Mouse (Mus musculus): ENCODE results near the gene Sgk1.
A peak's percentile ranks its signal among the peaks of the same experiment; 100 is the strongest.

Sgk1 gene

DNA sequence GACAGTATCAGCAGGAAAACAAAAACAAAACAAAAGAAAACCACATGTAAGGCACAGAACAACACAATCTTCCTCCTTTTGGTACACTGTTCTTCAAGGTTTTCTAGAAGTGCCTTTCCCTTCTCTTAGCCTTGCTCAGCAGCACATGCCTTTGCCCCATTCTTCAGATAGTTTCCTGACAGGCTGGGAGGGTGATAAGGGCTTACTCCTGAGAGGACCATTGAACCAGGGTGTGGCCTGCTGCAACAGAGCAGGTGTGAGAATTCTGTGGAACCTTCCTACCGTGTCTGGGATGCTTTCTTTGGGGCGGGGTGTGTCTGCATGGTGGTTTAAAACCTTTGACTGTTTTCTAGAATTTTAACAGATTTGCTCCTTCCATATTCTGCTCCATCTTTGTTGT lies 79.1 kb downstream of the Sgk1 start:
- DNase-seq (ENCODE audit: extremely low read depth, insufficient read length, low spot score) = no peak

- DNase-seq (ENCODE audit: extremely low read depth, insufficient read length, low spot score) = no peak
Observed at GRCm38 (mm10) chr10:21963005-21963404, 81.0 kb downstream of the Sgk1 start.

DNA sequence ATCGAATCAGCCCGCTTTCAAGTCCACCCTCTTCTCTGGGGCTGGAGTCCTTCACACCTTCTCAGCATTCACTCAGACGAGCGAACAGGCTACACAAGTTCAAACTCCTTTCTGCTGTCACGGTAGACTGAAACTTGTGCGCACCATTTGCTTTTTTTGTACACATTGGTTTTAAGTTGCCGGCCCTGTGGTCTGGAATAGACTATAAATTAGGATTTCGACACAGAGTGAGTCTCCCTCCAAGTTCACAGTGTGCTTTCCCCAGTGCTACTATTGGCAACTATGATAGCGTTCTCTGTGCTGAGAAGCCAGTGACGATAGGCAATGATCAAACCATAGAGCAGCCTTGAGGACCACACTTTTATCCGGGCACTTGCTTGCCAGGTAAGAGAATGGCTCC lies 91.7 kb downstream of the Sgk1 start:
- no peak for DNase-seq (ENCODE audit: extremely low read depth, insufficient read length, low spot score)

DNA sequence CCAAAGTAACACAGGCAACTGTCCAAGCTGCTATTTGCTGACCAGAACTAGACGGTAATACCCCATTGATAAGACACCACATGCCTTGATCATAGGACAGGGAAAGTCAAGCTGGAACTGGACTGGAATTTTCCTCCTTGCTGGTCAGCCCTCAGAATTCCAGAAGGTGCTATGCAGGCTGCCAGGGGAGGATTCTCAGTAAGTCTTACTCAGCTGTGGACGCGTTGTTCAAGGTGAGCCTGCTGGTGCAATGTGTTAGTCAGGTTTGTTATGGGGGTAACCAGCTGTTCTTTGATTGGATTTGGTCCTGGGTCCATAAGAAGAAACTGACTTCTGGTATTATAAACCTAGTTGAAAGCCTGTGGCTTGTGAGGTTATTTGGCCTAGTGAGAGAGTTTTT lies 92.8 kb downstream of the Sgk1 start:
- no peak for DNase-seq (ENCODE audit: extremely low read depth, insufficient read length, low spot score)

DNA sequence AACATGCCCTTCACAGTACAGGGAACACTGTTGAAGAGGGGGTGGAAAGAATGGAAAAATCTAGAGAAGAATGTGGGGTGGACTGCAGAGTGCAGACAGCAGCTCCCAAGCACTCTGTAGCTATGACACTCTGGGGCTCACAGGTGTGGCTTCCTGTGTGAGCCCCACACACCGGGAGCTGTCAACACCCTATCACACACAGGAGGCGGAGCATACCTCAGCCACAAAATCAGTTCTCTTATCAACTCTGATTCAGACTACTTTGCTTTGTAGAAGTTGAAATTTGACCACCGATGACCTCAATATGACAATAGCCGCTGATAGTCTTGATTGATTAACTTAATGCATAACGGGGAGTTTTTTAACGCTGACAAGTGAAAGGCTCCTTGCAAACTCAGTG lies 93.4 kb downstream of the Sgk1 start:
- DNase-seq (ENCODE audit: extremely low read depth, insufficient read length, low spot score) = no peak

- no peak for DNase-seq (ENCODE audit: extremely low read depth, insufficient read length, low spot score)
Observed at GRCm38 (mm10) chr10:21976253-21976652, 94.3 kb downstream of the Sgk1 start.

GRCm38 (mm10) chr10:21978421-21978820 lies 96.4 kb downstream of the Sgk1 start:
- no peak for DNase-seq (ENCODE audit: extremely low read depth, insufficient read length, low spot score)

- DNase-seq (ENCODE audit: extremely low read depth, insufficient read length, low spot score) = no peak
Observed at GRCm38 (mm10) chr10:21979286-21979965, 97.4 kb downstream of the Sgk1 start.

- no peak for DNase-seq (ENCODE audit: extremely low read depth, insufficient read length, low spot score)
Observed at GRCm38 (mm10) chr10:21980780-21981435, 98.9 kb downstream of the Sgk1 start.

DNA sequence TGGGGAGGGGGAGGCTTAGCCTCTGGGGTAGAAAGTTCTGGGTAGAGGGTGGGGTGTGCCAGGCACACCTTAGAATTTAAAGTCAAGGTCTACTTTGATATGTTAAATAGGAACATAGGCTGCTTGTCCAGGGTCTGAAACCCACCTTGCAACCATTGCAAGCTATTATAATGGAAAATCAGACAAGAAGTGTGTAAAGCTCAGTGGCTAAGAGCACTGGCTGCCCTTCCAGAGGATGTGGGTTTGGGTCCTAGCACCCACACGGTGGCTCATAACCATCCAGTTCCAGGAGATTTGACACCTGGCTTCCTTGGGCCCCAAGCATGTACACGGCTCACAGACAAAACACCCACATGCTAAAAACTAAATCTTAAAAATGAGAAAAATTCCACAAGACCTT lies 100.3 kb downstream of the Sgk1 start:
- no peak for DNase-seq (ENCODE audit: extremely low read depth, insufficient read length, low spot score)

DNA sequence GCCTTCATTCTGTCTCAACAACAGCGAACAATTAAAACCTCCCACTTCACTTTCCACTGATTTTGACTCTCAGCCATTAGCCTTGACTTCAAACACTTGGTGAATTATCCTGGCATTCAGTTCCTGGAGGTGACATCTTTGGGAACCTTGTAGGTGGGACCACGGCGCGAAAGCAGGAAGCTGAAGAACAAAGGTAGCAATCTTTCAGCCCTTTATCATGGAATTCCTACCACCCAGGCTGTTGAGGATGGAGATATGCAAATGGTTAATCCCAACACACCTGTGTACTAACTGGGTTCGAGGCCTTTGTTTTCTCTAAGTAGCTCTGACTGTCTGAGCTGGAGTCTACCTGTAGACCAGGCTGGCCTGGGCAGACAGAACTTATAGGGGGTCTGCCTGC lies 106.5 kb downstream of the Sgk1 start:
- no peak for DNase-seq (ENCODE audit: extremely low read depth, insufficient read length, low spot score)

GRCm38 (mm10) chr10:21991351-21991840 lies 109.4 kb downstream of the Sgk1 start:
- DNase-seq (ENCODE audit: extremely low read depth, insufficient read length, low spot score) = peak; percentile 79

DNA sequence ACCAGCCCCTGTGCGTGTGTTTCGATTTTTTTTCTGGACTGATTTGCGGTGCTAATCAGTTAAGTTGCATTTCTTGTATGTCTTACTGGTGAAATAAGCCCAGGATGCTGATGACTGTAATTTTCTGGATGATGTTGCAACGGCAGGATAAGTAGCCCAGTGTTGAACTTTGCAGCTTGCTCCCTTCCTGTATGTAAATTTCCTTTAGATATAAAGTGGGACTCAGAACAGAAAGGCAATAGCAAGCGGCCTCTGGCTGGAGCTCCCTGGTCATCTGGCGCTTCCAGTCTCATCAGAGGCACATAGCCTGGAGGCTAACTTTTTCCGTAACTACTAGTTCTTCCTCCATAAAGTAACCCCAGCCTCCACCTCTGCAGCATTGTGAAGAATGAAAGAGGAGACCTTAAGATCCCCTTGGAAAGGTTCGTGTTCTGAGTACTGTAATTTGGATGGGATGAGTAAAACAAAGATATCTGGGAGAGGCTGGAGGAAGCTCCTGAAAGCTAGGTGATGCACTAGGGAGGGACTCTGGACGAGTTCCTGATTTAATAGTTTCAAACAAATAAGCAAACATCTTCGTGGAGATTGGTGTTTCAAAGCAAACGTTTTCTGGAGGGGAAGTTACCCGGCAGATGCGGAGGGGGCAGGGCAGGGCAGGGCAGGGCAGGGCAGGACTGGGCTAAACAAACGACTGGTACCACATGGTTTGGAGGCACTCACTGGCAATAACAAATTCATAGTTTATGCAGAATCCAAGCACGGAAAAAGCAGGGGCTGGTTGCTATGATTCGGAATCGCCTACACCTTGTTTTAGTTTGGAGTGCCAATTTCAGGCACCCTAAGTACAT lies 110.2 kb downstream of the Sgk1 start:
- peak; percentile 56 for DNase-seq (ENCODE audit: extremely low read depth, insufficient read length, low spot score)

DNA sequence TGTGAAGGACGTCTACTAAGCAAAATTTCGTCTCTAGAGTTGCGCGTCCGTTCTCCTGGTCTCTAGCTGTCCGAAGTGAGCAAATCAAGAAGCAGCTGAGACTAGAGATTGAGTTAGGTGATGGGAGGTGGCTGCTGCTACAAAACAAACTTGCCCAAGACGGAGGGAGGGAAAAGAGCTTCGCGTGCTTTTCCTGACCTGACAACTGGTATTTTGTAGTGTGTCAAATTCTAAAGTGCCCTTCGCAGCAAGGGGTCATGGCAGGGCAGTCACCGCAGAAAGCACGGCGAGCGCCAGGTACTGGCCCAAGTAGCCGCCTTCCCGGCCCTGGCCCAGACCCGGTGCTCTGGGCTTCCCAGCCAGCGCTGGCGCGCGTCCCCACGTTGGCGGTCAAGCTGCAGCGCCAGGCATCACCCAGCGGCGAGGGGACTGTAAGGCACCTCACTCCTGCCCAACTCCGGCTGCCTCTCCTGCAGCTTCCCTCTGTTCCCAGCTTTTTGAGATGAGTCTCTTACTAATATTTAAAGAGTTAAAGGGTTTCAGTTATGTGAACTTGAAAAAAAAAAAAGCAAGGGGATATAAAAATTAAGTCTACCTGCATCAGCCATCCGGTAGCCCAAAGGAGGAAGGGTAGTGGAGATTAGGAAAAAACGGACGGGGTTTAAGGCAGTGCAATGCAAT lies 111.0 kb downstream of the Sgk1 start:
- DNase-seq (ENCODE audit: extremely low read depth, insufficient read length, low spot score) = peak; percentile 92

DNA sequence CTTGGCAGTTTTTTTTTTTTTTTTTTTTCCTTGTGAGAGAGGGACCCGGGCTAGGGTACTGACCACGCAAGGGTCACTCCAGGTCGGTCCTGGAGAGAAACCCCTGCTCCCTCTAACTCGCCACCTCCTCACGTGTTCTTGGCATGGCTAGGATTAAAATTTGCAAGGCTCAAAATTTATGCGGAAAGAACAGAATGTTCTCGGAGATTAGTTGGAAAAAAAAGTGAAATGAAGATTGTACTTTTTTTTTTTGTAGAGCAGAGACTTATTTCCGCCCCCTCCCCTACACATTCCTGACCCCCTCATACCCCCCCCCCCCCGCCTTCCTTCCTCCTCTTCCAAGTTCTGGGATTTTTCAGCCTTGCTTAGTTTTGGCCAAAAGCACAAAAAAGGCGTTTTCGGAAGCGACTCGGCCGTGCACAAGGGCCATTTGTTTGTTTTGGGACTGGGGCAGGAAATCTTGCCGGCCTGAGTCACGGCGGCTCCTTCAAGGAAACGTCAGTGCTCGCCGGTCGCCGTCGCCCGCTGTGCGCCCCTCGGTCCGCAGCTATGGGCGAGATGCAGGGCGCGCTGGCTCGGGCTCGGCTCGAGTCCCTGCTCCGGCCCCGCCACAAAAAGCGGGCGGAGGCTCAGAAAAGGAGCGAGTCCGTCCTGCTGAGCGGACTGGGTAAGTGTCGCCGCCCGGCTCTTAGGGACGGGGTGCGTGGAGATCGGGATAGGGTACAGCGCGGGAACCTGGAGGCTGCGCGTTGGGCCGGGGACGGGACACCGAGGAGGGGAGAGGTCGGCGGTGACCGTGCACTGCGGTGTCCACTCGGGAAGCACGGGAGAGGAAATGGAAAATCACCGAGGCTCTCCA lies 111.8 kb downstream of the Sgk1 start:
- no peak for DNase-seq (ENCODE audit: extremely low read depth, insufficient read length, low spot score)

- peak; percentile 96 for DNase-seq (ENCODE audit: extremely low read depth, insufficient read length, low spot score)
Observed at GRCm38 (mm10) chr10:21994431-21994914, 112.5 kb downstream of the Sgk1 start.

GRCm38 (mm10) chr10:21995221-21995620 lies 113.2 kb downstream of the Sgk1 start:
- DNase-seq (ENCODE audit: extremely low read depth, insufficient read length, low spot score) = peak; percentile 47

DNA sequence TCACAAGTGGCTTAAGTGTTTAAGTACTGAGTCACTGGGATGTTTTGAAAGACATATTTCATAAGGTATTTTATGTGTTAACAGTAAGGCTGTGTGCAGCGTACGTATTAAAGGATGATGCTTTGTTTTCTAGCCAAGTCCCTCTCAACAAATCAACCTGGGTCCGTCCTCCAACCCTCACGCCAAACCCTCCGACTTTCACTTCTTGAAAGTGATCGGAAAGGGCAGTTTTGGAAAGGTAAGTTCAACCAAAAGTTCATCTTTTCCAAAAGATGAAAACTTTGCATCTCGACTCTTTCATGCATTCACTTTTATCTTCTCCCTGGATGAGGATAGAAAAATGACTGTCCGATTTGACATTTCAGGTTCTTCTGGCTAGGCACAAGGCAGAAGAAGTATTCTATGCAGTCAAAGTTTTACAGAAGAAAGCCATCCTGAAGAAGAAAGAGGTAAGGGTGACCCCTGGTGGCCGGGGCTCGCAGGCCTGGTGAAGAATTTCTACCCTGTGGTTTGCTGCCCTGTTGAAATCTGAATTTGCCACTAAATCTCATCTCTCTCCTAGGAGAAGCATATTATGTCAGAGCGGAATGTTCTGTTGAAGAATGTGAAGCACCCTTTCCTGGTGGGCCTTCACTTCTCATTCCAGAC lies 113.8 kb downstream of the Sgk1 start:
- peak; percentile 58 for DNase-seq (ENCODE audit: extremely low read depth, insufficient read length, low spot score)
